Mouse (Mus musculus) hindbrain, embryonic 10.5 days (tissue): Measurements from ENCODE around the gene Hoxb8. TPM values are rescaled to one million over a fixed set of nuclear protein-coding genes. Genes with fewer than 3 reads are reported as not detected.

Experiments
- DNase-seq: peaks from one replicate; pipeline ENCODE4 v3.0.0-alpha.2; 2017; ENCODE audit warnings: low spot score
- H3K27ac ChIP-seq: fragments of 300-500 bp; sonication (generic); 2 replicates; pipeline ENCODE4 v1.5.1; 2016; ENCODE audit warnings: mild to moderate bottlenecking, moderate library complexity
- H3K27me3 ChIP-seq: fragments of 300-500 bp; sonication (generic); 2 replicates; pipeline ENCODE4 v1.6.1; 2016; ENCODE audit warnings: mild to moderate bottlenecking; ENCODE audit not compliant: poor library complexity, insufficient read depth, severe bottlenecking
- H3K36me3 ChIP-seq: fragments of 300-500 bp; sonication (generic); 2 replicates; pipeline ENCODE4 v1.6.1; 2016; ENCODE audit warnings: mild to moderate bottlenecking, moderate library complexity
- H3K4me1 ChIP-seq: fragments of 300-500 bp; sonication (generic); replicated peaks from 2 replicates; pipeline ENCODE4 v1.6.1; 2016; ENCODE audit warnings: mild to moderate bottlenecking
- H3K4me3 ChIP-seq: fragments of 300-500 bp; sonication (generic); 2 replicates; pipeline ENCODE4 v1.5.1; 2016; ENCODE audit warnings: mild to moderate bottlenecking, moderate library complexity
- H3K9me3 ChIP-seq: fragments of 300-500 bp; sonication (generic); 2 replicates; pipeline ENCODE4 v1.6.1; 2016; ENCODE audit warnings: mild to moderate bottlenecking, moderate library complexity
- WGBS: fragments of 180-500 bp; shearing (Covaris S2); methylation state at CpG from one replicate; pipeline ENCODE4 v1.1.7; 2016; 5-methylcytosine and 5-hydroxymethylcytosine counted together
- polyA plus RNA-seq: library from polyadenylated mRNA; unstranded; fragments of >200 nt; fragmentation: Nextera tagmentation; extraction: Ambion mirVana; gene quantifications from 2 replicates; pipeline ENCODE4 v1.2.1, GENCODE M21; 2016

Gene Hoxb8
- polyA plus RNA-seq, 1 experiment from 2014 or later, result 0.08 TPM

GRCm38 (mm10) chr11:96320688-96321087 is 39.0 kb downstream of the Hoxb8 start:
- no peaks in the 10 kb centered on the region for H3K36me3 ChIP-seq
- H3K4me1 ChIP-seq, result peaks cover 18% of the 10 kb centered on the region
- WGBS, result 1% methylated on average over 17 of the region's 17 CpGs
- peak overlapping the region; percentile 59 for H3K27ac ChIP-seq
- H3K27me3 ChIP-seq, result peaks cover 100% of the 10 kb centered on the region
- DNase-seq, result no peak
- peak overlapping the region; percentile 56 for H3K4me3 ChIP-seq
- no peaks in the 10 kb centered on the region for H3K9me3 ChIP-seq

- peaks cover 18% of the 10 kb centered on the region for H3K4me1 ChIP-seq
- H3K27ac ChIP-seq, result no peak overlapping the region; the same call in 1 of the 2 replicates
- DNase-seq, result no peak
- peak overlapping the region; percentile 18; the same call in 1 of the 2 replicates for H3K4me3 ChIP-seq
- no peaks in the 10 kb centered on the region for H3K9me3 ChIP-seq
- 10% methylated on average over 5 of the region's 5 CpGs for WGBS
- no peaks in the 10 kb centered on the region for H3K36me3 ChIP-seq
- H3K27me3 ChIP-seq, result peaks cover 100% of the 10 kb centered on the region
Measured at GRCm38 (mm10) chr11:96321846-96322245, 40.1 kb downstream of the Hoxb8 start.

- no peaks in the 10 kb centered on the region for H3K9me3 ChIP-seq
- peaks cover 18% of the 10 kb centered on the region for H3K4me1 ChIP-seq
- 4% methylated on average over 6 of the region's 6 CpGs for WGBS
- peak overlapping the region; percentile 12; the same call in 1 of the 2 replicates for H3K27ac ChIP-seq
- no peaks in the 10 kb centered on the region for H3K36me3 ChIP-seq
- peaks cover 100% of the 10 kb centered on the region for H3K27me3 ChIP-seq
- DNase-seq, result no peak
- peak overlapping the region; percentile 9; the same call in 1 of the 2 replicates for H3K4me3 ChIP-seq
Measured at GRCm38 (mm10) chr11:96322738-96323137, 41.0 kb downstream of the Hoxb8 start.

GRCm38 (mm10) chr11:96323154-96323553 is 41.4 kb downstream of the Hoxb8 start, which contains the start of gene Hoxb3:
Hoxb3 (plus strand) TSS chr11:96323326.
- Histone ChIP-seq H3K27ac (peak within 1 kb of the TSS; percentile 31; the same call in 1 of the 2 replicates), H3K9me3 (no peaks in the 10 kb centered on the region), H3K4me1 (peaks cover 14% of the 10 kb centered on the region), H3K4me3 (peak within 1 kb of the TSS; percentile 42), H3K36me3 (no peaks in the 10 kb centered on the region), H3K27me3 (peaks cover 100% of the 10 kb centered on the region)
- DNase-seq, result no peak
- 4% methylated on average over 10 of the region's 10 CpGs for WGBS

DNA sequence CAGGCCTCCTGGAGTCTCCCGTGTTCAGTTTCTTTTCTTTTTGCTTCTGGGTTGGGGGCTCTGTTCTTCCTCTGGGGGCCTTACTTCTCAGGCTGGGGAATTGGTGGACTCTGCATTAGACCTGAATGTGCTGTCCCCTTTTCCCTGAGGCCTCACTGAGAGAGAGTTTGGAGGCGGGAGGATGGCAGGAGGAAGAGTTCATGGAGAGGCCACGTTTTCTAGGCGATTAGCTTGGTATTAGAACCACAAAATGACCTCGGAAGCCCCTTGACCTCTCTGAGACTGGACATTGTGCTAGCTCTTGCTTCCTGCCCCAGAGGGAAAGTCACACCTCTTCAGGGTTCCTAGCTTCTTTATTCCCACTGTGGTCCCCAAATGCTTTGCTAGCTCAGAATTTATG is 42.4 kb downstream of the Hoxb8 start:
- Histone ChIP-seq H3K4me3 (peak overlapping the region; percentile 42), H3K4me1 (peaks cover 5% of the 10 kb centered on the region), H3K36me3 (no peaks in the 10 kb centered on the region), H3K27me3 (peaks cover 100% of the 10 kb centered on the region), H3K9me3 (no peaks in the 10 kb centered on the region), H3K27ac (peak overlapping the region; percentile 31; the same call in 1 of the 2 replicates)
- under 1% methylated on average over 5 of the region's 5 CpGs for WGBS
- DNase-seq, result no peak

DNA sequence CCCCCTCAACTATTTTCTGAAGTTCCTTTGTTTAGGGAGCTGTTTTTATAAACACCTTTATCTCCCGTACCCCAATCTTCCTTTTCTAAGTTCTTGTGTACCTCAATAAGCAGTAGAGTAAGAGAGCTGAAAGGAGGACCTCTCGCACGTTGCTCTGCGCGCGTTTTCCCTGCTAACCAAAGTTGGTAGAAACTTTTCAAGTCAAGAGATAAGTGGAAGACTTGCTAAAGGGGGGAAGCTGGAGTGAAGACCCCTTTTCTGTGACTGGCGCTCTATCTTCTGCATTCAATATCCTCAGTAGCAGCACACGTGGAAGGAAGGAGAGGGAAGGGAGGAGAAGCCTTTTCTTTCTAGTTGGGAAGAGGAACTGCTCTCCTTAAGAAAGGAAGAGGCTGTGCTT is 43.3 kb downstream of the Hoxb8 start:
- no peaks in the 10 kb centered on the region for H3K36me3 ChIP-seq
- peak overlapping the region; percentile 42 for H3K4me3 ChIP-seq
- DNase-seq, result no peak
- 4% methylated on average over 8 of the region's 8 CpGs for WGBS
- H3K4me1 ChIP-seq, result 0 out of 2 replicates have a peak, but pooled peaks cover 2% of the 10 kb centered on the region
- peak overlapping the region; percentile 80; the same call in 1 of the 2 replicates for H3K27ac ChIP-seq
- peaks cover 100% of the 10 kb centered on the region for H3K27me3 ChIP-seq
- H3K9me3 ChIP-seq, result no peaks in the 10 kb centered on the region

- H3K9me3 ChIP-seq, result no peaks in the 10 kb centered on the region
- no peaks in the 10 kb centered on the region for H3K36me3 ChIP-seq
- H3K4me1 ChIP-seq, result no peaks in the 10 kb centered on the region
- DNase-seq, result no peak
- peaks cover 100% of the 10 kb centered on the region for H3K27me3 ChIP-seq
- 2% methylated on average over 22 of the region's 22 CpGs for WGBS
- peak overlapping the region; percentile 42 for H3K4me3 ChIP-seq
- peak overlapping the region; percentile 80 for H3K27ac ChIP-seq
Measured at GRCm38 (mm10) chr11:96325747-96326212, 44.1 kb downstream of the Hoxb8 start.

DNA sequence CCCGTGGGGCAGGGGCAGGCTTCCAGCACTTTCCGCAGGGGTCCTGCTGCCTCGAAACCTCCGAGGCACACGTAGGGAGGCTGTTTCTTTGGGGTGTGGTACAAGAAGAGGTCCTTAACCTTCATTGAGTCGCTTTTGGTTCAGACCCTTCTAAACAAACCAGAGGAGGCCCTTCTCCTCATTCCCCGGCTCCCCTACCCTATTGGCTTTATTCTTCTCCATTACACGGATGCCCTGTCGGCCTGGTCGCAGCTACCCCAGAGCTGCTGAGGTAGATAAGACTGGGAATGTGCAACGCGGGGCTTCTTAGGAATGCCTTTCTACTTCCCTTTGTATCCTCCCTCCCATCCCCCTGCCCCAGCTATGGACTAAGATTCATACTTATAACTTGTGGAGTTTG is 45.0 kb downstream of the Hoxb8 start:
- no peak for DNase-seq
- Histone ChIP-seq H3K27ac (peak overlapping the region; percentile 69; the same call in 1 of the 2 replicates), H3K36me3 (no peaks in the 10 kb centered on the region), H3K27me3 (peaks cover 100% of the 10 kb centered on the region), H3K4me1 (no peaks in the 10 kb centered on the region), H3K4me3 (peak overlapping the region; percentile 42), H3K9me3 (no peaks in the 10 kb centered on the region)
- WGBS, result 0% methylated on average over 12 of the region's 12 CpGs

GRCm38 (mm10) chr11:96327122-96327521 is 45.4 kb downstream of the Hoxb8 start:
- Histone ChIP-seq H3K36me3 (no peaks in the 10 kb centered on the region), H3K27ac (peak overlapping the region; percentile 69; the same call in 1 of the 2 replicates), H3K4me1 (no peaks in the 10 kb centered on the region), H3K9me3 (no peaks in the 10 kb centered on the region), H3K4me3 (peak overlapping the region; percentile 42; the same call in 1 of the 2 replicates), H3K27me3 (peaks cover 100% of the 10 kb centered on the region)
- DNase-seq, result no peak
- WGBS, result 2% methylated on average over 7 of the region's 7 CpGs

DNA sequence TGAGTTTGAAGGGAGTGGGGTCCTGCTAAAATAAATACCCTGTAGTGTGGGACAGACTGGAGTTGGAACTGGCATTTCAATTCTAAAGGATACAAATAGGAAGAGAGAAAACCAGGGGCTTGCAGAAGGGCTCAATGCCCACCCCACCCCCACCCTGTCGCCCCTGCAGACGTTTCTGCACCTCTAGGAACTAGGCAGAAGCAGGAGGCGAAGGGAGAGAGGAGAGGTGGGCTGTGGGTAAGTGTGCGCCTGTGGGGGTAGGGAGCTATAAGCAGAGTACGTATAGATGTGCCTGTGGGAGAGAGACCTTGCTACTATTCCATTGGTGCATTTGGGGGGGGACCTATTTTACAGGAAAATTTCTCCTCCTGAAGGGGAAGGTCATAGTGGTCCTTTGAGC is 46.0 kb downstream of the Hoxb8 start:
- Histone ChIP-seq H3K4me1 (peaks cover 3% of the 10 kb centered on the region), H3K27me3 (peaks cover 100% of the 10 kb centered on the region), H3K27ac (peak overlapping the region; percentile 69; the same call in 1 of the 2 replicates), H3K4me3 (peak overlapping the region; percentile 42), H3K9me3 (no peaks in the 10 kb centered on the region), H3K36me3 (no peaks in the 10 kb centered on the region)
- DNase-seq, result no peak
- 2% methylated on average over 5 of the region's 5 CpGs for WGBS

DNA sequence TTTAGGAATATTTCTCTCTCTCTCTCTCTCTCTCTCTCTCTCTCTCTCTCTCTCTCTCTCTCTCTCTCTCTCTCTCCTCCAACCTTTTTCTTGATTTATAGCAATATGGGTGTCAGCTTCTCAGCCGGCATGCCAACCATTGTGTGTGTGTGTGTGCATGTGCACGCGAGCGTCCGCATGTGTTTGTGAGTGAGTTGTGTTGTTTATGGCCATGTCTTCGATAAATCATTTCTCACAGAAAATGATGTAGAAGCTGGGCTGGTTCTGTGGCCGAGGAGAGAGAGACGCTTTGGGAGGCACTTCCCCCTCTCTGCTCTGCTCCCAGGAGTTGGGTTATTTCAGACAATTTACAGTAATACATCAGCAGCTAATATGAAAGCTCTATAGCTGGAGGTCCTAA is 46.9 kb downstream of the Hoxb8 start:
- 6% methylated on average over 8 of the region's 8 CpGs for WGBS
- H3K36me3 ChIP-seq, result no peaks in the 10 kb centered on the region
- peaks cover 100% of the 10 kb centered on the region for H3K27me3 ChIP-seq
- H3K27ac ChIP-seq, result 0 out of 2 replicates have a peak overlapping the region, but pooled peaks have one; percentile 64
- no peaks in the 10 kb centered on the region for H3K9me3 ChIP-seq
- peak overlapping the region; percentile 42 for H3K4me3 ChIP-seq
- H3K4me1 ChIP-seq, result peaks cover 7% of the 10 kb centered on the region
- DNase-seq, result no peak

DNA sequence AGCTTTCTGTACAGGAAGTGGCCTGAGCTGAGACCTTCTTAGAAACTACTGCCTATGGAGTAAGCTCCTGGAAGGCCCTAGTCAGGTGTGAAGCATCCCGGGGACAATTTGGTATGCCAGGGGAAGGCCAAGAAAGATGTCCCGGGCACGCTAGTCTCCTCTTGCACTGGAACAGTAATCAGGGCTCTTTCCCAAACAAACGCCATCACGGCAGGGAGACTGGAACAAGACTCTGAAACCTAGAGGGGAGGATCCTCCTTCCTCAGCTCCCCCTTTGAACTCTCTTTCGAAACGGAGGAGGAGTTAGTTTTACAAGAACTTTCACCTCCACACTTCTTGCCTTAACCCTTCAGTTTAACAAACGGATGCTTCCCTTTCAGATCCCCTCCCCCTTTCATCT is 50.4 kb downstream of the Hoxb8 start:
- H3K4me1 ChIP-seq, result peaks cover 7% of the 10 kb centered on the region
- H3K4me3 ChIP-seq, result peak overlapping the region; percentile 48
- no peaks in the 10 kb centered on the region for H3K36me3 ChIP-seq
- H3K9me3 ChIP-seq, result no peaks in the 10 kb centered on the region
- WGBS, result 2% methylated on average over 8 of the region's 8 CpGs
- no peak for DNase-seq
- H3K27ac ChIP-seq, result peak overlapping the region; percentile 82
- peaks cover 100% of the 10 kb centered on the region for H3K27me3 ChIP-seq

DNA sequence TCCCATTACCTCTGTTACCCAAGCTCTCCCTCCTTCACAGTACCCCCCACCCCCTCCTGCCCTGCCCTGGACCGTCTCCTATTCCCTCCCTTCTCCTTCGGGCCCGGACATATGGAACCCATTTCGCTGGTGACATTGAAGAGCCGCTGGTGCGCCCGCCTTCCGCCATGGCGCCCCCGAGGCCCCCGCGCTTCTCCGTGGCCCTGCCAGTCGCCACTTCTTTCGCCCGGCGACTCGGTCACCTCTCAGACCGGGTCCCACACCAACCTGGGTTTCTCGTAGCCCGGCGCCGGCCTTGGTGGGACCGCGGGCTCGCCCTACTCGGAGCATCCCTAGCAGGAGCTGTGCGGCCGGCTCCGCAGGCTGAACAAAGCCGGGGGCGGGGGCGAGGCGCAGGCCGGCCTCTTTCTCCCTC is 50.9 kb downstream of the Hoxb8 start:
- 1% methylated on average over 35 of the region's 35 CpGs for WGBS
- H3K4me1 ChIP-seq, result peaks cover 7% of the 10 kb centered on the region
- no peaks in the 10 kb centered on the region for H3K9me3 ChIP-seq
- H3K36me3 ChIP-seq, result no peaks in the 10 kb centered on the region
- no peak for DNase-seq
- peak overlapping the region; percentile 82 for H3K27ac ChIP-seq
- peaks cover 100% of the 10 kb centered on the region for H3K27me3 ChIP-seq
- H3K4me3 ChIP-seq, result peak overlapping the region; percentile 48
